Mouse (Mus musculus) ES-Bruce4 (cell line): ENCODE measurements around the gene Apoa5.

Experiments
- CTCF ChIP-seq: IDR thresholded peaks from one replicate; pipeline ENCODE4 v1.8.1; 2011; ENCODE audit warnings: low read depth, low read length
- EP300 ChIP-seq: IDR thresholded peaks from 2 replicates; pipeline ENCODE4 v1.6.1; 2011; ENCODE audit warnings: low read depth, low read length; ENCODE audit not compliant: insufficient read depth
- POLR2A ChIP-seq: IDR thresholded peaks from one replicate; pipeline ENCODE4 v1.8.1; 2011; ENCODE audit warnings: low read length; ENCODE audit not compliant: insufficient read depth

- TF ChIP-seq POLR2A (no peak), CTCF (no peak), EP300 (no peak)
Observed at GRCm38 (mm10) chr9:46243122-46243521, 25.3 kb upstream of the Apoa5 start.
